Mouse (Mus musculus) CH12.LX (cell line): ENCODE data around the gene Lrrc73.

ENCODE experiments used
- CTCF ChIP-seq, 2 experiments: IDR thresholded peaks in 1 of 2; conservative IDR thresholded peaks in 1 of 2; 2 replicates each; pipeline ENCODE4 v1.5.1; 2011 to 2012; ENCODE audit warnings: low read depth in 2 of 2, low read length in 2 of 2, improper control_type of control experiment in 1 of 2, inconsistent platforms in 1 of 2, mild to moderate bottlenecking in 1 of 2, moderate library complexity in 1 of 2
- EP300 ChIP-seq: IDR thresholded peaks from 2 replicates; pipeline ENCODE4 v1.6.1; 2011; ENCODE audit warnings: low read length, improper control_type of control experiment
- ETS1 ChIP-seq: conservative IDR thresholded peaks from 2 replicates; pipeline ENCODE4 v1.6.1; 2012; ENCODE audit warnings: low read depth, mild to moderate bottlenecking, inconsistent platforms, low read length, improper control_type of control experiment, moderate library complexity
- MAX ChIP-seq: IDR thresholded peaks from 2 replicates; pipeline ENCODE4 v1.6.1; 2011; ENCODE audit warnings: low read length, improper control_type of control experiment
- MXI1 ChIP-seq: IDR thresholded peaks from 2 replicates; pipeline ENCODE4 v1.6.1; 2011; ENCODE audit warnings: mild to moderate bottlenecking, low read depth, low read length, improper control_type of control experiment
- POLR2A ChIP-seq: IDR thresholded peaks from 2 replicates; pipeline ENCODE4 v1.6.1; 2011; ENCODE audit warnings: low read depth, mild to moderate bottlenecking, improper control_type of control experiment, low read length
- SMC3 ChIP-seq: IDR thresholded peaks from 2 replicates; pipeline ENCODE4 v1.6.1; 2011; ENCODE audit warnings: low read depth, low read length, improper control_type of control experiment
- TCF12 ChIP-seq: IDR thresholded peaks from 2 replicates; pipeline ENCODE4 v1.6.1; 2014; ENCODE audit warnings: low read depth, mild to moderate bottlenecking, inconsistent platforms, low read length, improper control_type of control experiment
- ZC3H11A ChIP-seq: IDR thresholded peaks from 2 replicates; pipeline ENCODE4 v1.6.1; 2012; ENCODE audit warnings: low read depth, mild to moderate bottlenecking, inconsistent platforms, low read length, improper control_type of control experiment
- ZNF384 ChIP-seq: IDR thresholded peaks from 2 replicates; pipeline ENCODE4 v1.6.1; 2012; ENCODE audit warnings: low read depth, low read length, improper control_type of control experiment, inconsistent platforms

DNA sequence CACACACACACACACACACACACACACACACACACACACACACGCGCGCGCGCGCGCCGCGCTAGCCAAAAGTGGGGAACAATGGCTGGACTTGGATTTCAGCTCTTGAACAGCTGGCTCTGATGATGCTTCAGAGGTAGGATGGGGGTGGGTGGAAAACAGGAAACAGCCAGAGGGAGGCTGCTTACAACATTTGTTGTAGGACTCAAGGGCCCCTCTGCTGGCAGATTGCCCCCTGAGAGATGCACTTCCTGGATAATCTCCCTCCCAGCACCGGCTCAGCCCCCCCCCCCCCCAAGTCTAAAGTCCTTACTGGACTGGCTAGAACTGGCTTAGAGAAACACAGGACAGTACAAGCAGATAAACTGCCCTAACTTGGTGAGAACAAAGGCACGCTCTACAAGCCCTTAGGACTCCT is 34.4 kb downstream of the Lrrc73 start:
- TF ChIP-seq MAX = no peak
- TF ChIP-seq MXI1 = no peak
- no peak for TF ChIP-seq TCF12
- TF ChIP-seq CTCF (conservative IDR thresholded peaks at IDR 0.05 in 1 of 2, IDR thresholded peaks at IDR 0.05 in 1 of 2; ENCODE audit: low read depth in 2 of 2, low read length in 2 of 2) = no peak
- no peak for TF ChIP-seq ZC3H11A
- TF ChIP-seq POLR2A = no peak
- no peak for TF ChIP-seq ZNF384
- no peak for TF ChIP-seq EP300
- TF ChIP-seq SMC3 = no peak
- TF ChIP-seq ETS1 = no peak
